Mouse (Mus musculus) adipose tissue, adult 10 weeks (tissue): Measurements from ENCODE around the gene Paf1. TPM values are rescaled to one million over a fixed set of nuclear protein-coding genes. Genes with fewer than 3 reads are reported as not detected.

Experiments used
- polyA plus RNA-seq: library from polyadenylated mRNA; stranded (reverse); fragments of 350-450 nt; fragmentation: Illumina TruSeq; extraction: RNeasy Lipid Tissue Mini Kit (QIAGEN cat#74804); gene quantifications from one replicate; pipeline ENCODE4 v1.2.3, GENCODE M21; 2014; ENCODE audit warnings: low read depth, low replicate concordance

Paf1 gene
- polyA plus RNA-seq: 104 TPM

DNA sequence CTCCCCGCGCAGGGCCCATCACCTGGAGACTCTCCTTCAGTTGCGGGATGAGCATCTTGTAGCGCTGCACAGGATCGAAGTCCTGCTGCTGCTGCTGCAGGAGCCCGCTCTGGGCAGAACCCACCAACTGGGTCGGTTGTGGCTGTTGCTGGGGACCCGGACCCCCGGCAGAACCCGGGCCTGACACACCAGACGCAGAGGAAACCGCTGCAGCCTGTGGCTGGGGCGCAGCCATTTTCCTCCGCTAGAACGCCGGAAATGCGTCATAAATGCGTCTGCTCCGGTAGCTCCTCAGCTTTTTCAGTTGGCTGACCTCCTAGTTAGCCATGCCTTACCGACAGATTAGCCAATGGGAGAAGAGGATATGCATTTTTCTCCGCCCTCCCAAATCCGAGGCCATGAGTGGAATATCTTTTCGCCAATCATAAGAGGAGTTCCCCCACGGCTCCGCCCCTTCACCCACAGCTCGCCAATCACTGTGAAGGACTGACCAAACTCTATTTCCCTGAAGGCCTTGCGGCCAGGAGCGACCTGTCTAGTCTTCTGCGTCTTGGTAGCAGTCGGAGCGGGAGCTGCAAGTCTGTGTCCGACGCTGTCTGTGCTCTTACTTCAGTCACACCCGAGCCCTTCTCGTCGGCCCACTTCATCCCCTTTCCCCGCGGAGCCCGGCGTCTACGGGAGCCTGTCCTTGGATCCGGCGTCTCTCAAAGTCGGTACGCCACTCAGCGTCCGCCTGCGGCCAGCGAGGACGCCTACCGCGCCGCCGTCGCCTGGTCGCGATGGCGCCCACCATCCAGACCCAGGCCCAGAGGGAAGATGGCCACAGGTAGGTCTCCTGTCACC is at the start of gene Paf1, which contains the start of gene Med29:
Gene Paf1 (plus strand): TSS at position 523 of the 843 bp plus-strand sequence.
Gene Med29 (minus strand): TSS at position 280 of the 843 bp plus-strand sequence.

DNA sequence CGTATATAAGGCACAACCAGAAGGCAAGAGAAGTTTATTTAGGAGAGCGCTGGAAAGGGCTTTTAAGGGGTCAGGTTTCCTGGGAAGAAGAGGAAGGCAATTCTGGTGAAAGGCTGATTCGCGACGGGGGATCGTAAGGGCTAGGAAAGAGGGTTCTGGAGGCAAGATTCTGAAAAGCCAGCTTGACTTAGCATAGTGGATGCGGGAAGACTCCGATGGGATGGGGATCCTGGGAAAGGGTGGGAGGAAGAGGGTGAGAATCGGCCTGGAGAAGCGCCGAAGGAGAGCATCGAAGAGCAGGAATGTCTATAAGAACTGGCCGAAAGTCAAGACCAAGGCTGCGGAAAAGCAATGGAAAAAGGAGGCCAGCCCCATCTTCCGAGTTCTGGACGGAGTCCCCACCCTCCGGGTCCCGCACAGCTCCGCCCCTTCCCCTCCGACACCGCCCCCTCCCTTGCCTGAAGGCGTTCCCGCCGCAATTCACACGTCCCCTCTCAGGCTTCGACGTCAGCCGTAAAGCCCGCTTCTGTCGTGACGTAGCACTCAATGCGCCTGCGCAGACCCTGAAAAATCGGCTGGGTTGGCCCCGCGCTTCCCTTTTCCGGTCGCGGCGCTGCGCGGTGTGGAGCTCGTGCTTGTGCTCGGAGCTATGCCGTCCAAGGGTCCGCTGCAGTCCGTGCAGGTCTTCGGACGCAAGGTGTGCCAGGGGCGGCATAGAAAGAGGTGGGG is 42.4 kb upstream of the Paf1 start, which contains the start of gene Rps16:
Gene Rps16 (plus strand): TSS at position 498 of the 729 bp plus-strand sequence.

DNA sequence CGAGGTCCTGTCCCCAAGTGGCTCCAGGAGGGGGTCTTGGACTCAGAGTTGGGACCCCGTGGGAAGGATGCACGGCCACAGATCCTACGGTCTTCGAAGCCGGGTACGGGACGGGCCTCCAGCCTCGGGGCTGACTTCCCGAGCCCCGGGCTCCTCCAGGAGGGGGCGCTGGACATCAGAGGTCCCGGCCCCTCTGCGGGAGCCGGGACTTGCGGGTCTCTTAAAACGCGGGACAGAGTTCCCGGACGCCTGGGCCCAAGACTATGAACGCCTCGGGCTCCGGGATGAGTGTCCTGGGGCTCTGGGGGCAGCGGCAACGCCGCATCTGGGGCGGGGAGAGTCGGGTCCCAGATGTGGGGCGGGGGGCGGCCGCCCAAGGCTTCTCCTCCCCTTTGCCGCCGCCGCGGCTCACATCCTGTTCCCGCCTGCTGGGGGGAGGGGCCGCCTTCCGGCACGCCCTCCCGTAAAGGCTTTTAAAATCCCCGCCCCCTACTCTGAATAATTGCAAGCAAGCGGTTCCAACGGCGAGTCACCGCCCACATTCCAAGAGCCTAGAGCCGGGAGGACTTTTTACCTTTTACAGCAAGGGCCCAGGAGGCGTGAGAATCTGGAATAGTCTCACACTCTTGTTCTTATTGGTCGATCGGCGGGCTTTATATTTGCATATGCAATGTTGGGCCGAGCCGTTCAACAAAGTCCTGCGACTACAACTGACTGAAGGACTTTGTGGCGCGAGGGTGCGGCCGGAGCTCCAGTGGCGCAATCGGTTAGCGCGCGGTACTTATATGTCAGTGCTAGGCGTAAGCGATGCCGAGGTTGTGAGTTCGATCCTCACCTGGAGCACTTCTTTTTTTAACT is 20.3 kb upstream of the Paf1 start, which contains the start of gene Plekhg2:
Gene Plekhg2 (minus strand): TSS at position 349 of the 858 bp plus-strand sequence.

DNA sequence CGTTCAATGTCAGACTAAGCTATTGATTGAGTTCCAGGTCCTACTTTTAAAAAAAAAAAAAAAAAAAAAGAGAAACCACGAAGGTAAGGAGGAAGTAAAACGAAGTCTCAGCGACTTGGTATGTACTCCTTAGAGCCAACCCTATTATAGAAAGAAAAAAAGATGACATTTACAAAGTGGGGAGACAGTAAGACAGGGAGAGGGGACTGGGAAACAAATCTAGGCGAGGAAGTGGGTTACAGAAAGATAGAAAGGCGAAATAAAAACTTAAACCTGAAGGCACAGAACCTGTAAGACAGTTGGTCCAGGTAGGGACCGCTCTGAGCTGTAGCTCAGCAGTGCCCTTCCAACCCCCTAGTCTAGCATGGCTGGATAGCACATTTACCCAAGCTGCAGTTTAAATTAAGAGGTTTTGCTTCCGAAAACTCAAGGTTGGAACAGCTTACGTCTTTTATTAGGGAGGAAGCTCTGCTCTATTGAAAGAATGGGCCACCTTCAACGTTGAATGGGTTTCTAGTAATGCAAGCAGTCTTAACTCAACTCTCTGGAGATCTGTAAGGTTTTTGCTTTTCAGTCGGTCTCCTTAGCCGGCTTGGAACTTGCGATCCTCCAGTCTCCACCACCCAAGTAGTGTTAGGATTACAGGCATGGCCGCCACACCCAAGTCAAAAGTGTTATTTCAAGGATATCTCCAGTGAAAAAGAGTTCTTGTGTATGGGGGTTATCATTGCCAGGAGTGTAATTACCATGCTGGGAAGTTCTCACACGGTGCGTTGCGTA is 12.3 kb upstream of the Paf1 start, which contains the start of gene Zfp36:
Gene Zfp36 (minus strand): TSS at position 17 of the 780 bp plus-strand sequence.

DNA sequence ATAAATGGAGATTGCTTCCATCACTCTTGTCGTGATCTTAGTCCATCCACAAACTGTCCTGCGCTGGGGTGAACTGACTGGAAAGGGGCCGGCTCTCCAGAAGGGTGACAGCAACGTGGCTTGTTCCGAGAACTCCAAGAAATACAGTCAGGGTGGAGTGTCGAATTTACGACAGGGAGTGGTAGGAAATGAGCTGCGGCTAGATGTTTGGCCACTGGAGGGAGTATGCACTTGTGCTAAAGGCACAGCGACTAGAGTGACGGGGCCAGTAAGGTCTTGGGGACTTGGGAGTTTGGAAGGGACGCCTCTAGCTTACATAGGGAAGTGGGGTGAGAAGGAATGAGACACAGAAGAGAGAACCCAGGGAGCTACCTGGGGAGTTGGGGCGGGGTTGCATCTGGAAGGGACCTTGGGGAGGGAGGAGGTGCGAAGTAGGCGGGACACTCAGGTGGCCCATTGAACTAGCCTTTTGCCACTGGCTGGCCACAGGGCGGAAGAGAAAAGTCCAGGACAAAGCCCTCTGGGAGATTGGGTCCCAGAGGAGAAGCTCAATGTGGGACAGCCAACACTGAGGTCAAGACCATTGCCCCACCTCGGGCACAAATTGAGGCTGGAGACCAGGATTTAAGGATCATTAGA is 44.3 kb downstream of the Paf1 start, which contains the start of gene Gmfg:
Gene Gmfg (plus strand): TSS at position 516 of the 639 bp plus-strand sequence.

Other genes starting within 250 kb of the Paf1 start
- 65.8 TPM for gene Fbl, start 223.2 kb upstream of the Paf1 start, polyA plus RNA-seq
- gene Dyrk1b, start 213.5 kb upstream of the Paf1 start, polyA plus RNA-seq: 21.4 TPM
- 12.9 TPM for gene Eid2, start 125.1 kb upstream of the Paf1 start, polyA plus RNA-seq
- 7.6 TPM for gene Eid2b, start 115.2 kb upstream of the Paf1 start, polyA plus RNA-seq
- 3.1 TPM for gene Selenov, start 101.8 kb upstream of the Paf1 start, polyA plus RNA-seq
- 0.20 TPM for gene Dll3, start 90.7 kb upstream of the Paf1 start, polyA plus RNA-seq
- gene Timm50, start 80.9 kb upstream of the Paf1 start, polyA plus RNA-seq: 43.6 TPM
- 76.7 TPM for gene Supt5, start 54.2 kb upstream of the Paf1 start, polyA plus RNA-seq
- 1,121 TPM for gene Rps16, start 42.3 kb upstream of the Paf1 start, polyA plus RNA-seq
- 23.5 TPM for gene Plekhg2, start 20.4 kb upstream of the Paf1 start, polyA plus RNA-seq
- gene Zfp36, start 12.7 kb upstream of the Paf1 start, polyA plus RNA-seq: 66.5 TPM
- gene Med29, start 243 bp upstream of the Paf1 start, polyA plus RNA-seq: 22.5 TPM
- 22.6 TPM for gene Gmfg, start 44.5 kb downstream of the Paf1 start, polyA plus RNA-seq
- 3.8 TPM for gene Lrfn1, start 59.0 kb downstream of the Paf1 start, polyA plus RNA-seq
- not detected for gene Ifnl2, start 117.5 kb downstream of the Paf1 start, polyA plus RNA-seq
- gene Ifnl3, start 129.9 kb downstream of the Paf1 start, polyA plus RNA-seq: not detected
- gene Sycn, start 147.9 kb downstream of the Paf1 start, polyA plus RNA-seq: 0.72 TPM
- gene Nccrp1, start 154.3 kb downstream of the Paf1 start, polyA plus RNA-seq: 0.66 TPM
- 40.2 TPM for gene Samd4b, start 205.2 kb downstream of the Paf1 start, polyA plus RNA-seq
- gene Pak4, start 205.2 kb downstream of the Paf1 start, polyA plus RNA-seq: 27.4 TPM
- not detected for gene Acp7, start 238.4 kb downstream of the Paf1 start, polyA plus RNA-seq